Mouse (Mus musculus) megakaryocyte-erythroid progenitor cell, adult 5-6 weeks (primary cell): ENCODE data around the gene Rilp. TPM values are rescaled to one million over a fixed set of nuclear protein-coding genes. Genes with fewer than 3 reads are reported as not detected.

Experiments
- ATAC-seq: replicated peaks from 2 replicates; pipeline ENCODE4 v1.8.0; 2016; ENCODE audit warnings: mild to moderate bottlenecking, inconsistent platforms; ENCODE audit not compliant: severe bottlenecking, poor library complexity, low FRiP score, low TSS enrichment
- total RNA-seq, 2 experiments: library from RNA; stranded (forward) in 1 of 2; stranded (reverse) in 1 of 2; fragments of 200-1000, 215-1000 nt in 1 of 2; fragments of >200 nt in 1 of 2; fragmentation: Nextera tagmentation in 1 of 2; gene quantifications; 2 replicates each; pipeline ENCODE4 v1.2.3; 2014 to 2017

The Rilp gene
- total RNA-seq, 2 experiments from 2014 or later = 1.5 TPM; not detected in 1

- ATAC-seq = peak; percentile 100
Observed at GRCm38 (mm10) chr11:75486601-75487285, 23.2 kb upstream of the Rilp start, which contains the start of gene Prpf8. Gene Prpf8 (plus strand): TSS chr11:75486816.

- ATAC-seq = no peak
Observed at GRCm38 (mm10) chr11:75487496-75487895, 22.4 kb upstream of the Rilp start.

- ATAC-seq = no peak
Observed at GRCm38 (mm10) chr11:75494296-75495049, 15.4 kb upstream of the Rilp start.

GRCm38 (mm10) chr11:75498126-75498525, 11.8 kb upstream of the Rilp start:
- peak; percentile 38; the same call in 1 of the 2 replicates for ATAC-seq

GRCm38 (mm10) chr11:75508162-75508561, 1.7 kb upstream of the Rilp start:
- ATAC-seq = no peak

- ATAC-seq = no peak
Observed at GRCm38 (mm10) chr11:75508904-75509303, 990 bp upstream of the Rilp start.

GRCm38 (mm10) chr11:75510627-75510993, 716 bp downstream of the Rilp start:
- ATAC-seq = peak; percentile 86

GRCm38 (mm10) chr11:75511213-75511612, 1.3 kb downstream of the Rilp start:
- no peak for ATAC-seq

- ATAC-seq = no peak
Observed at GRCm38 (mm10) chr11:75512301-75513018, 2.6 kb downstream of the Rilp start.

- no peak for ATAC-seq
Observed at GRCm38 (mm10) chr11:75513336-75513735, 3.4 kb downstream of the Rilp start, which contains the start of gene Scarf1. Gene Scarf1 (plus strand): TSS chr11:75513540.

GRCm38 (mm10) chr11:75515186-75515585, 5.3 kb downstream of the Rilp start:
- no peak for ATAC-seq

GRCm38 (mm10) chr11:75519834-75520633, 10.1 kb downstream of the Rilp start:
- no peak for ATAC-seq

GRCm38 (mm10) chr11:75521609-75522008, 11.7 kb downstream of the Rilp start:
- ATAC-seq = no peak

- ATAC-seq = no peak
Observed at GRCm38 (mm10) chr11:75522793-75523192, 12.9 kb downstream of the Rilp start.

- no peak for ATAC-seq
Observed at GRCm38 (mm10) chr11:75525531-75526125, 15.7 kb downstream of the Rilp start.

GRCm38 (mm10) chr11:75526943-75527342, 17.0 kb downstream of the Rilp start:
- ATAC-seq = no peak

- no peak for ATAC-seq
Observed at GRCm38 (mm10) chr11:75529771-75530170, 19.9 kb downstream of the Rilp start.

GRCm38 (mm10) chr11:75530325-75530724, 20.4 kb downstream of the Rilp start:
- peak; percentile 73 for ATAC-seq

GRCm38 (mm10) chr11:75530845-75531373, 21.0 kb downstream of the Rilp start:
- ATAC-seq = 0 out of 2 replicates have a peak, but pooled peaks have one; percentile 1
